Mouse (Mus musculus): ENCODE data around the gene Ascl5. TPM values are rescaled to one million over a fixed set of nuclear protein-coding genes. Genes with fewer than 3 reads are reported as not detected.

Gene Ascl5
- polyA plus RNA-seq, 1 experiment from 2014 or later: not detected

GRCm38 (mm10) chr1:136017307-136017706, 33.3 kb upstream of the Ascl5 start:
- Histone ChIP-seq H3K27me3 (ENCODE audit: control insufficient read depth, insufficient read depth, low read length) (no peaks in the 10 kb centered on the region), H3K9me3 (ENCODE audit: control insufficient read depth, low read length) (no peaks in the 10 kb centered on the region), H3K4me3 (ENCODE audit: low read depth, low read length) (no peak overlapping the region), H3K4me2 (peak overlapping the region; percentile 0; the same call in 1 of the 2 replicates), H3K36me3 (ENCODE audit: control insufficient read depth, insufficient read depth, low read length) (no peaks in the 10 kb centered on the region; the same call in 1 of the 2 replicates), H3K4me1 (ENCODE audit: control insufficient read depth, insufficient read depth, low read length) (peaks cover 13% of the 10 kb centered on the region), H3K9ac (ENCODE audit: low read length) (peak overlapping the region; percentile 1; the same call in 1 of the 2 replicates), H3K27ac (ENCODE audit: low read depth, low read length) (no peak overlapping the region)
- 58% methylated on average over 2 of the region's 2 CpGs for WGBS
- peak; percentile 41; the same call in 1 of the 2 replicates for ATAC-seq (ENCODE audit: low FRiP score)
- DNase-seq (ENCODE audit: low spot score, missing footprints): peak; percentile 87

DNA sequence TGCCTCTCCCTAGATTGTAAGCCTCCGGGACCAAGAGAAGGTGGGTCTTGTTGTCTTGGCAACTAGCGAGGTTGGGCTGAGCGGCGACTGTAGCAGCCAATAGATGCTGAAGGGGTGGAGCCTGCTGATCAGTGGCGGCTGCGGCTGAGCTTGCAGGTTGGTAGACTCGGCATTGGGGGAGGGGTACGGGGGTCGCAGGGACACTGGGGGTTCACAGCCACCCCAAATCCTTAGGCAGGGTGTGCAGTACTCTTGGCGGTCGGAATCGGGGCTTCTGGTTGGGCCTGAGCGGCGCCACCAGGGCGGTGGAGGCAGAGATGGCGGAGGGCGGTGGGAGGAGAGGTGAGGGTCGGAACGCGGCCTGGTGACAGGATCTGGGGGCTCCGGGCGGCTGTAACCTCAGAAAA, 32.7 kb upstream of the Ascl5 start:
- Histone ChIP-seq H3K9ac (ENCODE audit: low read length) (peak overlapping the region; percentile 91), H3K4me2 (peak overlapping the region; percentile 55), H3K4me1 (ENCODE audit: control insufficient read depth, insufficient read depth, low read length) (peaks cover 13% of the 10 kb centered on the region), H3K27me3 (ENCODE audit: control insufficient read depth, insufficient read depth, low read length) (no peaks in the 10 kb centered on the region), H3K9me3 (ENCODE audit: control insufficient read depth, low read length) (no peaks in the 10 kb centered on the region), H3K36me3 (ENCODE audit: control insufficient read depth, insufficient read depth, low read length) (no peaks in the 10 kb centered on the region; the same call in 1 of the 2 replicates), H3K27ac (ENCODE audit: low read depth, low read length) (peak overlapping the region; percentile 10; the same call in 1 of the 2 replicates), H3K4me3 (ENCODE audit: low read depth, low read length) (peak overlapping the region; percentile 76)
- ATAC-seq (ENCODE audit: low FRiP score): peak; percentile 99
- peak; percentile 99 for DNase-seq (ENCODE audit: low spot score, missing footprints)
- under 1% methylated on average over 22 of the region's 22 CpGs for WGBS

DNA sequence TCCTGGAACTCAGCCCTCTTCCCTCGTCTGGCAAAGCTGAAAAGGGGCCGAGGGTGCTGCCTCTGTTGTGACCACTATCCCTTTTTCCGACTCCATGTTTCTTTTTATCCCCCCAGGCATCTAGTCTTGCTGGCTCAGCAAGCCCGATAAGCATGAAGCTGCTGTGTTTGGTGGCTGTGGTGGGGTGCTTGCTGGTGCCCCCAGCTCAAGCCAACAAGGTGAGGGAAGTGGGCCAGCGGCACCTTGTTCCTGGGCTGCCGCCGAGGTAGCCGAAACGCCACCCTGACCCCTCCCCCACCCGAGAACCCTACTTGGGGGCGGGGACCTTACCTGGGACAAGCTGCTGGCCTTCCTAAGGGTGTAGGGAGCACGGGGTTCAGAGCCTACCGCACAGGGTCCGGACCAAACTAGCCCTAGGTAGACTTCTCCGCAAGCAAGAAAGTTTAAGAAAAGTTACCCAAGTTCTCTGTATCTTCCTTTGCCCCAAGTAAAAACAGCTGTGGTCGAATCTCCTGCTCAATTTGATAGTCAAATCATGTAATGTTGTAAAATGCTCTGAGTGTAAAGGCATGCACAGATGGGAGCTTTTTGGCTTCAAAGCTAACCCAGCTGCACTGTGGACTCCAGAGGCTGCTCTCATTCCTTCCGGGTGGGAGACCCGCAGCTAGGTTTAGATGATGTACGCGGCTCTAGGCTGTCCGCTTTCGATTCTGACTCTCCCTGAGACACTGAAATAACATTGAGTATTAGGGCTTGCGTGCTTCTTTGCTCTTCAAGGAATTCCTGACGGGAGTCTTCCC, 32.0 kb upstream of the Ascl5 start:
- WGBS: 9% methylated on average over 24 of the region's 24 CpGs
- no peaks in the 10 kb centered on the region; the same call in 1 of the 2 replicates for H3K36me3 ChIP-seq (ENCODE audit: control insufficient read depth, insufficient read depth, low read length)
- peak; percentile 43 for ATAC-seq (ENCODE audit: low FRiP score)
- H3K27me3 ChIP-seq (ENCODE audit: control insufficient read depth, insufficient read depth, low read length): no peaks in the 10 kb centered on the region
- H3K9me3 ChIP-seq (ENCODE audit: control insufficient read depth, low read length): no peaks in the 10 kb centered on the region
- peaks cover 13% of the 10 kb centered on the region for H3K4me1 ChIP-seq (ENCODE audit: control insufficient read depth, insufficient read depth, low read length)
- H3K27ac ChIP-seq (ENCODE audit: low read depth, low read length): 0 out of 2 replicates have a peak overlapping the region, but pooled peaks have one; percentile 10
- peak overlapping the region; percentile 55 for H3K4me2 ChIP-seq
- peak overlapping the region; percentile 76 for H3K4me3 ChIP-seq (ENCODE audit: low read depth, low read length)
- peak overlapping the region; percentile 91 for H3K9ac ChIP-seq (ENCODE audit: low read length)
- peak; percentile 92 for DNase-seq (ENCODE audit: low spot score, missing footprints)

GRCm38 (mm10) chr1:136030201-136030600, 20.4 kb upstream of the Ascl5 start:
- H3K36me3 ChIP-seq (ENCODE audit: control insufficient read depth, insufficient read depth, low read length): peaks cover 28% of the 10 kb centered on the region
- ATAC-seq (ENCODE audit: low FRiP score): peak; percentile 60; the same call in 1 of the 2 replicates

GRCm38 (mm10) chr1:136031697-136032096, 18.9 kb upstream of the Ascl5 start:
- no peak overlapping the region for H3K27ac ChIP-seq (ENCODE audit: low read depth, low read length)
- no peaks in the 10 kb centered on the region for H3K27me3 ChIP-seq (ENCODE audit: control insufficient read depth, insufficient read depth, low read length)
- no peak overlapping the region for H3K9ac ChIP-seq (ENCODE audit: low read length)
- no peak for DNase-seq (ENCODE audit: low spot score, missing footprints)
- no peak overlapping the region for H3K4me2 ChIP-seq
- H3K36me3 ChIP-seq (ENCODE audit: control insufficient read depth, insufficient read depth, low read length): peaks cover 29% of the 10 kb centered on the region
- peaks cover 10% of the 10 kb centered on the region for H3K4me1 ChIP-seq (ENCODE audit: control insufficient read depth, insufficient read depth, low read length)
- H3K4me3 ChIP-seq (ENCODE audit: low read depth, low read length): no peak overlapping the region
- WGBS: 89% methylated on average over 6 of the region's 8 CpGs
- no peak for ATAC-seq (ENCODE audit: low FRiP score)
- H3K9me3 ChIP-seq (ENCODE audit: control insufficient read depth, low read length): no peaks in the 10 kb centered on the region

More at GRCm38 (mm10) chr1:136030201-136030600, 20.4 kb upstream of the Ascl5 start:
- Histone ChIP-seq H3K27me3 (ENCODE audit: control insufficient read depth, insufficient read depth, low read length) (no peaks in the 10 kb centered on the region), H3K4me1 (ENCODE audit: control insufficient read depth, insufficient read depth, low read length) (peaks cover 10% of the 10 kb centered on the region), H3K4me3 (ENCODE audit: low read depth, low read length) (no peak overlapping the region), H3K4me2 (no peak overlapping the region), H3K9ac (ENCODE audit: low read length) (0 out of 2 replicates have a peak overlapping the region, but pooled peaks have one; percentile 5), H3K9me3 (ENCODE audit: control insufficient read depth, low read length) (no peaks in the 10 kb centered on the region), H3K27ac (ENCODE audit: low read depth, low read length) (peak overlapping the region; percentile 35)
- no peak for DNase-seq (ENCODE audit: low spot score, missing footprints)
- 22% methylated on average over 7 of the region's 7 CpGs for WGBS

GRCm38 (mm10) chr1:136032961-136033360, 17.6 kb upstream of the Ascl5 start:
- 65% methylated on average over 7 of the region's 7 CpGs for WGBS
- no peak for DNase-seq (ENCODE audit: low spot score, missing footprints)
- H3K36me3 ChIP-seq (ENCODE audit: control insufficient read depth, insufficient read depth, low read length): peaks cover 27% of the 10 kb centered on the region

DNA sequence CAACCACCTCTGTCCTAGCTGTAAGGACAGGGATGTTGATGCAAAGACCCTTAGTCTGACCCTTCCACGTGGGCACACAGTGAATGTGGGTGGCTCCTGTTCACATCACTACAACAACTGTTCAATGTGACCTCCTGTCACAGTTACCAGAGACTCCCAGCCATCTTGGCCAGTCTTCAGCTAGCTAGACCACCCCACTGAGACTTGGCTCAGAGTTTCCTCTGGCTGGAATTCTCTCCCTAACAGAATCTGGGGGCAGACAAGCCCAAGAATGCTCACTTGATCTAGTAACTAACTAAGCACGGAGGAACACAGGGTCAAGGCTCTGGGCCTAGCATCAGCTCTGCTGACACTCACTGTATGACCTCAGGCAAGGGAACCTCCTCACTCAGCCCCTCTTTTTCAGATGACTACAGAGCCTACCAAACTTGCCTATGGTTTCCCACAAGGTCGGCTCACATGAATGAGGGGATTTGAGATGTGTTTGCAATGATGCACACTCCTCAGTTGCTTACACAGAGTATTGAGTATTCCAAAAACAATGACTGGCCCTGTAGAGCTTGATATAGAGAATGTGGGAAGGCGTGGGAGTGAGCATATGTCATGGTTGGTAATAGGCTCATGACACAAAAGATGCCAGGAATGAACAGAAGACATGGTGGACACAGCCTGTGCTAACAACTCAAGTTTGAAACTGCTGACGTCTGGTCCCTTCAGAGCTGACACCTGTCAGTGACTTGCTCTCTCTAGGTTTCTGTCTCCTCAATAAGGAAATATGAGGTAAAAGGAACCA, 11.7 kb upstream of the Ascl5 start:
- Histone ChIP-seq H3K36me3 (ENCODE audit: control insufficient read depth, insufficient read depth, low read length) (peaks cover 15% of the 10 kb centered on the region), H3K4me2 (no peak overlapping the region), H3K9ac (ENCODE audit: low read length) (no peak overlapping the region), H3K27ac (ENCODE audit: low read depth, low read length) (no peak overlapping the region), H3K4me1 (ENCODE audit: control insufficient read depth, insufficient read depth, low read length) (peaks cover 6% of the 10 kb centered on the region), H3K4me3 (ENCODE audit: low read depth, low read length) (no peak overlapping the region), H3K9me3 (ENCODE audit: control insufficient read depth, low read length) (no peaks in the 10 kb centered on the region), H3K27me3 (ENCODE audit: control insufficient read depth, insufficient read depth, low read length) (no peaks in the 10 kb centered on the region)
- ATAC-seq (ENCODE audit: low FRiP score): no peak
- no peak for DNase-seq (ENCODE audit: low spot score, missing footprints)
- 84% methylated on average over 5 of the region's 5 CpGs for WGBS

More at GRCm38 (mm10) chr1:136032961-136033360, 17.6 kb upstream of the Ascl5 start:
- Histone ChIP-seq H3K4me2 (no peak overlapping the region), H3K4me3 (ENCODE audit: low read depth, low read length) (no peak overlapping the region), H3K27me3 (ENCODE audit: control insufficient read depth, insufficient read depth, low read length) (no peaks in the 10 kb centered on the region), H3K9me3 (ENCODE audit: control insufficient read depth, low read length) (no peaks in the 10 kb centered on the region), H3K4me1 (ENCODE audit: control insufficient read depth, insufficient read depth, low read length) (peaks cover 10% of the 10 kb centered on the region), H3K27ac (ENCODE audit: low read depth, low read length) (no peak overlapping the region), H3K9ac (ENCODE audit: low read length) (no peak overlapping the region)
- no peak for ATAC-seq (ENCODE audit: low FRiP score)

DNA sequence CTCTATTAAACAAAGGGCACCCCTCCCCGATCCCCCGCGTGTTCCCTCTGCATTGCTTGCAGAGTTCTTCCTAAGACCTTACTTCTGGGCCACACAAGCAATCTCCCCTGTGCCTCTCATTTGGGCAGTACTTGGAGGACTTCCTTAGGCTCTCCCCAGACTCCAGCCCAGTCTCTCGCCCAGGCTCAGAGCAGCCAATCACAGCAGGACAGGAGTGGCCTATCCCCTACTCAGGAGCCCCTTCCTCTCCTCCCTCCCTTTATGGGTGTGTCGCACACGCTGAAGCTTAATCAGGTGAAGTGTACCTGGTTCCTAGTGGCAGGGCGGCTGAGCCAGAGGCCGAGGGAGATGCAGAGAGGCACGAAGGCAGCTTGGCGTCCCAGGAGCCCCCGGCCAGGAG, 10.2 kb upstream of the Ascl5 start:
- H3K4me1 ChIP-seq (ENCODE audit: control insufficient read depth, insufficient read depth, low read length): peaks cover 6% of the 10 kb centered on the region
- DNase-seq (ENCODE audit: low spot score, missing footprints) (no peak), ATAC-seq (ENCODE audit: low FRiP score) (0 out of 2 replicates have a peak, but pooled peaks have one; percentile 50)
- H3K27me3 ChIP-seq (ENCODE audit: control insufficient read depth, insufficient read depth, low read length): no peaks in the 10 kb centered on the region
- no peak overlapping the region for H3K4me3 ChIP-seq (ENCODE audit: low read depth, low read length)
- no peaks in the 10 kb centered on the region for H3K9me3 ChIP-seq (ENCODE audit: control insufficient read depth, low read length)
- no peak overlapping the region for H3K27ac ChIP-seq (ENCODE audit: low read depth, low read length)
- peaks cover 2% of the 10 kb centered on the region; the same call in 1 of the 2 replicates for H3K36me3 ChIP-seq (ENCODE audit: control insufficient read depth, insufficient read depth, low read length)
- H3K9ac ChIP-seq (ENCODE audit: low read length): no peak overlapping the region
- no peak overlapping the region for H3K4me2 ChIP-seq
- 16% methylated on average over 11 of the region's 11 CpGs for WGBS
